Mouse (Mus musculus) layer of hippocampus, adult 9-10 months (tissue): ENCODE measurements around the gene Fam71e2.
A peak's percentile ranks its signal among the peaks of the same experiment; 100 is the strongest.

Experiments
- DNase-seq: peaks from one replicate; pipeline ENCODE4 v3.0.0; 2022; ENCODE audit warnings: low spot score

The Fam71e2 gene

GRCm38 (mm10) chr7:4777851-4778637, 6.9 kb upstream of the Fam71e2 start:
- DNase-seq: no peak

- DNase-seq: no peak
These were observed 6.0 kb upstream of the Fam71e2 start for GRCm38 (mm10) chr7:4776861-4777830.

GRCm38 (mm10) chr7:4776131-4776530, 5.0 kb upstream of the Fam71e2 start:
- no peak for DNase-seq

GRCm38 (mm10) chr7:4764946-4765710, 6.0 kb downstream of the Fam71e2 start:
- no peak for DNase-seq

GRCm38 (mm10) chr7:4759670-4760069, 11.4 kb downstream of the Fam71e2 start:
- DNase-seq: no peak

GRCm38 (mm10) chr7:4752821-4753570, 18.1 kb downstream of the Fam71e2 start, which contains the start of gene Cox6b2:
Cox6b2 (minus strand) TSS chr7:4753094.
- DNase-seq: peak; percentile 18

- no peak for DNase-seq
These were observed 18.9 kb downstream of the Fam71e2 start for GRCm38 (mm10) chr7:4751971-4752820.

GRCm38 (mm10) chr7:4749169-4749568, 21.9 kb downstream of the Fam71e2 start:
- no peak for DNase-seq

GRCm38 (mm10) chr7:4748321-4748720, 22.8 kb downstream of the Fam71e2 start:
- DNase-seq: no peak

- DNase-seq: no peak
These were observed 23.8 kb downstream of the Fam71e2 start for GRCm38 (mm10) chr7:4747156-4747899.

GRCm38 (mm10) chr7:4746326-4746980, 24.6 kb downstream of the Fam71e2 start:
- DNase-seq: no peak

- DNase-seq: no peak
These were observed 26.2 kb downstream of the Fam71e2 start for GRCm38 (mm10) chr7:4744886-4745285.

GRCm38 (mm10) chr7:4743354-4743753, 27.7 kb downstream of the Fam71e2 start:
- DNase-seq: no peak

- no peak for DNase-seq
These were observed 28.7 kb downstream of the Fam71e2 start for GRCm38 (mm10) chr7:4742482-4742819.

GRCm38 (mm10) chr7:4741672-4742481, 29.2 kb downstream of the Fam71e2 start:
- DNase-seq: no peak

- DNase-seq: no peak
These were observed 30.0 kb downstream of the Fam71e2 start for GRCm38 (mm10) chr7:4741151-4741550.

GRCm38 (mm10) chr7:4740309-4740727, 30.8 kb downstream of the Fam71e2 start:
- no peak for DNase-seq

GRCm38 (mm10) chr7:4739544-4740275, 31.4 kb downstream of the Fam71e2 start, which contains the start of gene Kmt5c:
Kmt5c (plus strand) TSS chr7:4740115.
- DNase-seq: peak; percentile 99
